Mouse (Mus musculus) heart, embryonic 16.5 days (tissue): ENCODE results near the gene Wwox. TPM values are rescaled to one million over a fixed set of nuclear protein-coding genes. Genes with fewer than 3 reads are reported as not detected.

Source experiments
- ATAC-seq: fragments of 200-750 bp; cut with Nextera tagmentation; replicated peaks from 2 replicates; pipeline ENCODE4 v1.8.0; 2017; ENCODE audit warnings: moderate number of reproducible peaks; ENCODE audit not compliant: insufficient read depth, low FRiP score; ENCODE audit errors: extremely low read depth
- H3K27ac ChIP-seq: fragments of 300-500 bp; sonication (generic); 2 replicates; pipeline ENCODE4 v1.5.1; 2014; ENCODE audit warnings: mild to moderate bottlenecking, low read length, control low read depth, moderate library complexity
- H3K27me3 ChIP-seq: fragments of 300-500 bp; sonication (generic); 2 replicates; pipeline ENCODE4 v1.6.1; 2014; ENCODE audit warnings: low read length, mixed read lengths; ENCODE audit not compliant: control insufficient read depth, insufficient read depth
- H3K36me3 ChIP-seq: fragments of 300-500 bp; sonication (generic); 2 replicates; pipeline ENCODE4 v1.6.1; 2014; ENCODE audit not compliant: control insufficient read depth, insufficient read depth
- H3K4me1 ChIP-seq: fragments of 300-500 bp; sonication (generic); 2 replicates; pipeline ENCODE4 v1.6.1; 2014; ENCODE audit warnings: low read length, mixed read lengths; ENCODE audit not compliant: control insufficient read depth, insufficient read depth
- H3K4me2 ChIP-seq: fragments of 300-500 bp; sonication (generic); 2 replicates; pipeline ENCODE4 v1.6.1; 2014; ENCODE audit warnings: low read depth, mild to moderate bottlenecking, control low read depth, low read length
- H3K4me3 ChIP-seq: fragments of 300-500 bp; sonication (generic); 2 replicates; pipeline ENCODE4 v1.5.1; 2014; ENCODE audit warnings: mild to moderate bottlenecking, control low read depth, low read length
- H3K9ac ChIP-seq: fragments of 300-500 bp; sonication (generic); 2 replicates; pipeline ENCODE4 v1.6.1; 2014; ENCODE audit warnings: low read length, control low read depth
- H3K9me3 ChIP-seq: fragments of 300-500 bp; sonication (generic); replicated peaks from 2 replicates; pipeline ENCODE4 v1.6.1; 2016; ENCODE audit warnings: low read length; ENCODE audit not compliant: control insufficient read depth
- WGBS: fragments of 180-500 bp; shearing (Covaris S2); extraction: QIAGEN DNeasy Blood & Tissue Kit; methylation state at CpG from one replicate; pipeline ENCODE4 v1.1.7; 2014; 5-methylcytosine and 5-hydroxymethylcytosine counted together
- polyA plus RNA-seq: library from polyadenylated mRNA; unstranded; fragments of >200 nt; fragmentation: Nextera tagmentation; extraction: Ambion mirVana; gene quantifications from 2 replicates; pipeline ENCODE4 v1.2.1, GENCODE M21; 2015

Gene Wwox
- polyA plus RNA-seq, 1 experiment from 2014 or later, result 12.8 TPM

DNA sequence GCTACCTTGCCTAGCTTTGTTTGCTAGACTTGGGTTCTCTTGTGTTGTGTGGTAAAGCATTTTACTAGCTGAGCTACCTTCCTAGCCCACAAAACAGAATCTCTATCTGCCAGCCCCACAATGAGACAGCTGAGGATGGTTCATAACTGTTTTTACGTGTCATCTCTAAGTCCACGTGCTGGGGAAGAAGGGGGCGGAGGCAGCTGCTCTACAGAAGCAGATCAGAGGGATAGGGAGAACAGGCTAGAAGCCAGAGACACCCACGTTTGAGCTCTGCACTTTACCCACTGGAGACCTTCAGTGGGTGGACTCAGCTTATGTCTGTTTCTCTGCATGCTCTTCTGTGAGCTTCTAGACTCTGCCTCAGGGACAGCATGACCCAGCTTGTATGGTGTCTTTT is 17.9 kb upstream of the Wwox start:
- Histone ChIP-seq H3K4me3 (no peak overlapping the region), H3K9ac (no peak overlapping the region), H3K4me2 (no peak overlapping the region), H3K4me1 (no peaks in the 10 kb centered on the region), H3K27ac (no peak overlapping the region), H3K9me3 (no peaks in the 10 kb centered on the region), H3K27me3 (no peaks in the 10 kb centered on the region), H3K36me3 (no peaks in the 10 kb centered on the region)
- ATAC-seq, result no peak
- WGBS, result 75% methylated on average over 4 of the region's 4 CpGs

- H3K4me2 ChIP-seq, result no peak overlapping the region
- 12% methylated on average over 6 of the region's 6 CpGs for WGBS
- no peak overlapping the region for H3K27ac ChIP-seq
- no peak overlapping the region for H3K4me3 ChIP-seq
- no peaks in the 10 kb centered on the region for H3K36me3 ChIP-seq
- no peak for ATAC-seq
- no peaks in the 10 kb centered on the region for H3K9me3 ChIP-seq
- H3K27me3 ChIP-seq, result no peaks in the 10 kb centered on the region
- no peak overlapping the region for H3K9ac ChIP-seq
- peaks cover 8% of the 10 kb centered on the region for H3K4me1 ChIP-seq
Observed at GRCm38 (mm10) chr8:114438236-114438635, 1.2 kb upstream of the Wwox start.

DNA sequence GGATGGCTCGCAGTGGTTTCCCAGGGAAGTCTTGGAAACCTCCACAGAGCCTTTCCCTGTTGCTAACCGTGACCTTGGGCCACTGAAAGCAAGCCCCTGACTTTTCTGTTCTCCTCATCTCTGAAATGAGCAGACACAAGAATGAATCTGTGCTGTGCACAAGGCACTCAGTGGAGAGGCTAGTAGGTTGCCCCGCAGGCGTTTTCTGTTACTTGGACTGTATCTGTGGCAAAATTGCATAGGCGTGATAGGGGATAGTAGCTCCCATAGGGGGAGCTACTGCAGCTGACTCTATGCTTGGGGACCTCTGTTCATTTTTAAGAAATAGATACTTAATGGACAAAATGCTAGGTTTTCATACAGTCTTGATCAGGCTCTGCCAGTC is 742 bp downstream of the Wwox start:
- H3K4me1 ChIP-seq, result peaks cover 8% of the 10 kb centered on the region
- peak overlapping the region; percentile 92 for H3K4me2 ChIP-seq
- no peaks in the 10 kb centered on the region for H3K27me3 ChIP-seq
- H3K9me3 ChIP-seq, result no peaks in the 10 kb centered on the region
- WGBS, result 17% methylated on average over 5 of the region's 5 CpGs
- no peak for ATAC-seq
- peak overlapping the region; percentile 90 for H3K27ac ChIP-seq
- peak overlapping the region; percentile 87 for H3K4me3 ChIP-seq
- peak overlapping the region; percentile 85 for H3K9ac ChIP-seq
- H3K36me3 ChIP-seq, result no peaks in the 10 kb centered on the region

- Histone ChIP-seq H3K9ac (no peak overlapping the region), H3K27me3 (no peaks in the 10 kb centered on the region), H3K27ac (no peak overlapping the region), H3K4me3 (no peak overlapping the region), H3K4me1 (peaks cover 8% of the 10 kb centered on the region), H3K4me2 (no peak overlapping the region), H3K36me3 (no peaks in the 10 kb centered on the region), H3K9me3 (no peaks in the 10 kb centered on the region)
- ATAC-seq, result no peak
- WGBS, result 77% methylated on average over 4 of the region's 4 CpGs
Observed at GRCm38 (mm10) chr8:114441616-114442015, 2.2 kb downstream of the Wwox start.

DNA sequence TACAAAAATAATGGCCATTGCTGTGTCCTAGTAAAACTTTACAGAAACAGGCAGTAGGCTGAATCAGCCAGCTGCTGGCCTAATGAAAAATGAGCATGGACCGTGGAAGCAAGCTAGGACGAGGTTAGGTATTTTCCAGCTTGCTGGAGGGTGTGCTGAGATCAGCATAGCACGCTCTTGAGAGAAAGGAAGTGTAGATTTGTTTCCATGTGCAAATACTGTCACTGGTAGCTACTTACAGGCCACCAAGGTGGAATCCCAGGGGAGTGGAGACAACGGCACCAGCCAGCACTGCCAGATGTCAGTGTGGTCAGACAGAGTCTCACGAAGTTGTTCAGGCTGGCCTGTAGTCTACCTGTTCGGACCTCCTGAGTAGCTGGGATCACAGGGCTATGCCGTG is 7.4 kb downstream of the Wwox start:
- Histone ChIP-seq H3K9ac (no peak overlapping the region), H3K27me3 (no peaks in the 10 kb centered on the region), H3K4me3 (no peak overlapping the region), H3K36me3 (peaks cover 2% of the 10 kb centered on the region; the same call in 1 of the 2 replicates), H3K4me1 (peaks cover 12% of the 10 kb centered on the region), H3K4me2 (no peak overlapping the region), H3K27ac (no peak overlapping the region), H3K9me3 (no peaks in the 10 kb centered on the region)
- WGBS, result 77% methylated on average over 7 of the region's 7 CpGs
- no peak for ATAC-seq

DNA sequence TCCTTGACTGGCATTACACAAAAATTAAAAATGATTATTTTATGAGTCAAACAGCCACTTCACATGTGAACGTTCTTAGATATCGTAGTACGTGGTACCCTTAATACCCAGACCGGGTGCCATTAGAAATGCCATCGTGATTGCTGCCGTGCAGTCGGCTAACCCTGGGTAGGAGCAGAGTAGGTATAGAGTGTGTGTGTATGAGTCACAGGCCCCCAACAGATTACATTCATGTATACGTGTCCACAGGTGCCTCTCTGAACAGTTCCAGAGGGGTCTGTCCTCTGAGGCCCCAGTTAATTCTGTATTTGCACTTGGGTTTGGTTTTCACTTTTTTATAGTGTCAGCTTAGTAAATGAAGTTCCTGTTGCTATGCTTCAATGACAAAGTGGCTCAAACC is 12.8 kb downstream of the Wwox start:
- no peaks in the 10 kb centered on the region for H3K27me3 ChIP-seq

GRCm38 (mm10) chr8:114452781-114453221 is 13.3 kb downstream of the Wwox start:
- Histone ChIP-seq H3K9me3 (no peaks in the 10 kb centered on the region), H3K27ac (0 out of 2 replicates have a peak overlapping the region, but pooled peaks have one; percentile 7), H3K27me3 (no peaks in the 10 kb centered on the region), H3K4me1 (peaks cover 25% of the 10 kb centered on the region), H3K36me3 (peaks cover 2% of the 10 kb centered on the region; the same call in 1 of the 2 replicates), H3K9ac (no peak overlapping the region), H3K4me2 (peak overlapping the region; percentile 20; the same call in 1 of the 2 replicates), H3K4me3 (0 out of 2 replicates have a peak overlapping the region, but pooled peaks have one; percentile 12)
- ATAC-seq, result no peak; the same call in 1 of the 2 replicates
- WGBS, result 19% methylated on average over 9 of the region's 9 CpGs

More for the DNA sequence above, 12.8 kb downstream of the Wwox start:
- Histone ChIP-seq H3K9ac (no peak overlapping the region), H3K4me1 (peaks cover 25% of the 10 kb centered on the region), H3K4me3 (no peak overlapping the region), H3K9me3 (no peaks in the 10 kb centered on the region), H3K4me2 (no peak overlapping the region), H3K27ac (no peak overlapping the region), H3K36me3 (peaks cover 2% of the 10 kb centered on the region; the same call in 1 of the 2 replicates)
- 82% methylated on average over 8 of the region's 8 CpGs for WGBS
- ATAC-seq, result no peak

DNA sequence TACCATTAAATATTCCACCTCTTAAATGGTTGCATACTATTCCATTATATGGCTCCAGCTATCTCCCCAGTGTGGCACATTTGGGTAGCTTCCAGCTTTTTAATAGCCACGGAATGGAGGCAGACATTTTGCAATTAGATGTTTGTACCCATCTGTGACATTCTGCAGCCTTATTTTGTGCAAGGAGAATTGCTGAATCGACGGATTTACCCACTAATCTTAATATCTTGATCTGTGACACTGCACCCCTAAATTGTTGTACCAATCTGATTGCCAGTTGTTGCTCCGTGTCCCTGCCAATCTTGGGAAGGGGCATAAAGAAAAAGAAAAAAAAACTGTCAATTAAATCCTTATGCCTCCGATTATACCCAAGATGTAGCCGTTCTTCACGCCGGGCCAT is 15.8 kb downstream of the Wwox start:
- WGBS, result 88% methylated on average over 8 of the region's 8 CpGs

DNA sequence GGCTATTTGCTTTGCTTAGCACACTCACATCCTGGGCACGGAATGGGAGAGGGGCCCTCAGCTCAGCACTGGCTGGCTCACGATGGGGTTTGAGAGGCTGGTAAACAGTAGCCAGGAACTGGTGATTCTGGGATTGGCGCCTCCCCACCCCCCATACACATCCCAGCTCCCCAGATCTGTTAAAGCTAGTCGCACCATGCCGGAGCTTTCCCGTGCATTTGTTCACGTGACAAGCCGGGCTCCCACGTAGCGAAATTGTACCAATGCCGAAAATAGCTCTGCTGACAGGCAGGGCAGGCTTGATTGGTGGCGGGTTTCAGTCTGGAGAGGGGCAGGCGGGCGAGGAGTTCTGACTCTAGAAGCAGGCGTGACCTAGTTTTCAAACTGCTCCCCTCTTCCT is 16.5 kb downstream of the Wwox start:
- H3K27me3 ChIP-seq, result no peaks in the 10 kb centered on the region
- peak overlapping the region; percentile 90 for H3K27ac ChIP-seq
- 33% methylated on average over 15 of the region's 15 CpGs for WGBS
- ATAC-seq, result peak; percentile 77
- peaks cover 17% of the 10 kb centered on the region for H3K4me1 ChIP-seq
- peak overlapping the region; percentile 55 for H3K4me2 ChIP-seq
- no peaks in the 10 kb centered on the region for H3K9me3 ChIP-seq
- peak overlapping the region; percentile 55 for H3K9ac ChIP-seq
- peak overlapping the region; percentile 36 for H3K4me3 ChIP-seq
- no peaks in the 10 kb centered on the region for H3K36me3 ChIP-seq

More for the DNA sequence above, 15.8 kb downstream of the Wwox start:
- Histone ChIP-seq H3K27me3 (no peaks in the 10 kb centered on the region), H3K4me3 (no peak overlapping the region), H3K36me3 (peaks cover 2% of the 10 kb centered on the region; the same call in 1 of the 2 replicates), H3K4me1 (peaks cover 17% of the 10 kb centered on the region), H3K9me3 (no peaks in the 10 kb centered on the region), H3K27ac (peak overlapping the region; percentile 90; the same call in 1 of the 2 replicates), H3K4me2 (peak overlapping the region; percentile 55; the same call in 1 of the 2 replicates), H3K9ac (no peak overlapping the region)
- no peak for ATAC-seq
